Mouse (Mus musculus) cerebellum, postnatal 36 days (tissue): ENCODE data around the gene Calcb.

Source experiments
- DNase-seq, 2 experiments: peaks; one replicate each; pipeline ENCODE4 v3.0.0; 2021 to 2022; ENCODE audit warnings: mixed read lengths in 2 of 2

Gene Calcb

DNA sequence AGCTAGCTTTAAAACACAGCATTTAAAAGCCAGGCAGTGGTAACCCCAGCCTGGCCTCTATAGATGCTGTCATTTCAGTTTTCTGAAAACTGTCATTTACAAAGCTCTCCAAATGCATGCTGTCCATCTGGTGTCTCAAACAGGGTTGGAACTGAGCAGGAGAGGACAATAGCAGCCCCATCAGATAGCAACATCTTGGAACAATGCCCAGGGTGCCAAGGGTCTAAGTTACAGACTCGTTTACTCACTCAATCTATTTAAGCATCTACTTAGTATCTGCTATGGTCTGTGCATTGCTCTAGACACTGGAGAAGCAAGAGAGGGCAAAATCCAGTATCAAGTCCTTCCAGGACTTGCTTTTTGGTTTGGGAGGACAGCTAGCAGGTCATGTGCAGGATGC is 35.8 kb downstream of the Calcb start:
- no peak for DNase-seq

DNA sequence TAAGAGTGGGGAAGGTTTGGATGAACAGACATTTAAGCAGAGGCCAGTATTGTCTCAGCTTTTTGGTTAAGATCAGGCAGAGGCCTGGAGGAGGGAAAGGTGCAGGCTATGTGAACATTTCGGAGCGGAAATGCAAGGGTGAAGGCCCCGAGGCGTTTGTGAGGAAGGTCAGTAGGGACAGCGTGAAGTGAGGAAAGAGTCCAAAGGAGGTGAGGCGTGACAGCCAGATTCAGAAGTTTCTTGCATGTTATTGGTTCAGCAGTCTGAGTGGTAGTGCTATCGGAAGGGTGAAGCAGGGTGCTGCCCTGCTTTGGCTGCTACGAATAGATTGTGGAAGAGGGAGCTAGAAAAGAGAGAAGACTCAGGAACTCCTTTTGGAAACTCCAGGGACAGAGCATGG is 36.2 kb downstream of the Calcb start:
- DNase-seq: no peak

DNA sequence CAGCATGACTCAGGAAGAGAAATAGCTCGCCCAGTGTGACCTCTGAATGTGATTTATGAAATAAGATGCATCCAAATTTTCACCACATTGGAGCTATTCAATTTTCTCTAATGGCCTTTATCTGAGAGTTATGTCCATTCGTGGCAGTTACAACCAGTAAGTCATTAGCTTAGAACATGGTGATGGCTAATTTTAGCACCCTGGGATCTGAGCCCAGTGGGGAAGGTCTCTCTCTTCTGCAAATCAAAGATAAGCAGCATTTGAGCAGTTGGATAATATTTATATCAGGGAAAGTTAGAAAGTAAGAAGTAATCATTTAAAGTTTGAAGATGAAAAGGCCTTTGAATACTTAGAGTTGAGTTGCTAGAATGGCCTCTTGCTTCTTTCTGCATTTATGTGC is 44.2 kb downstream of the Calcb start:
- DNase-seq: no peak

GRCm38 (mm10) chr7:114765273-114765672 is 46.8 kb downstream of the Calcb start:
- DNase-seq: no peak

- DNase-seq: no peak
Measured at GRCm38 (mm10) chr7:114766523-114766922, 48.1 kb downstream of the Calcb start.

DNA sequence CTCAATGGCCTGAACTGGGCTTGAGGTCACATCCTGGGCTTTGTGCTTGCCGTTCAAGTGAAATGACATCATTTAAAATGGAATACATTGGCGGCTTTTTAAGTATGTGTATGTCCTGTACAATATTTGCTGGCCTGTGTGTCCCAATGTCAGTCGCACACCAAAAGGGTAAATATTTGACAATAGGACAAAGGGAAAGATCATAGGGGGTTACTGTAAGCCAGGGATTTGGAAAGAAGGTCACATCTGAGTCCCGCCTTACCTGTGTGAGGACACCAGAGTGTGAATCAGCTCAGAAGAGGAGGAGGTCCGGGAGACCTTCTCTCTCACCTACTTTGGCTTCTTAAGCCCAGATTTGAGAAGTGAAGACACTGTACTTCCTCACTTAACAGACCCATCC is 50.1 kb downstream of the Calcb start:
- DNase-seq: no peak

- DNase-seq: no peak
Measured at GRCm38 (mm10) chr7:114769041-114769440, 50.6 kb downstream of the Calcb start.

DNA sequence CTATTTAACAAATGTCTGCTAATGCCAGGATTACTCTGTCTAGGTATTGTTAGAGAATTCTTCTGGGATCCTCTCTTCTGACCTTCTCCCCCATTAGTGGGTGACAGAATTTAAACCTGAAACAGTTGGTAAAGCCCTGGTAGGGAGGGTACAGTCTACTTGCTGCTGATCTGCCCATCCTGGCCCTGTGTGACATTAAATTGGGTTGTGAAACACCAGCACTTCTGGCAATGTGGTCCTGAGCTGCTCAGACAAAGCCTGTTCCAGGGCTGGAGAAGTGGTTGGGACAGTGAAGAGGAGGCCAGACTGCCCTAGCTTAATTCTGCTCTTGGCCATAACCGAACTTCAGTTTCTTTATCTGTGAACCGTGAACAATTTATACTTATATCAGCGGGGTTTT is 52.1 kb downstream of the Calcb start:
- DNase-seq: no peak

DNA sequence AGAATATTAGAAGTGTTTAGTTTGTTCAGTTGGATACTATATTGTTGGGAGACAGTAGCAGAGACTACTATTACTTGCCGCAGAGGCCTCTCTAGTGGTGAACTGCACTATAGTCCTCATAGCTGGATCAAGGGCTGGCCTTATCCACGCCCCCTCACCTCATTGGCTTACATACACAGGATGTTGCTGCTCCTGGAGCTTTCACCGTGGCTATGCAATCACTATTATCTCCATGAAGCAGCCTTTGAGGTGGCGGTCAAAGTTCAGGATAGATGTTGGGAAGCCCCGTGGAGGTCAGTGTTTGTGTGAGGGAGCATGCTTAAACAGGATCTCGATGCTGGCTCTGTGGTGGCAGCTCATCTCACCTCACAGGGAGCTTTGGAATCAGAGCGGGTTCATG is 53.4 kb downstream of the Calcb start:
- no peak for DNase-seq
